Mouse (Mus musculus) stomach, embryonic 14.5 days (tissue): ENCODE data around the gene Ift88. TPM values are rescaled to one million over a fixed set of nuclear protein-coding genes. Genes with fewer than 3 reads are reported as not detected.

Source experiments
- ATAC-seq: fragments of 200-750 bp; cut with Nextera tagmentation; 2 replicates; pipeline ENCODE4 v1.8.0; 2017; ENCODE audit warnings: low read depth, moderate TSS enrichment; ENCODE audit not compliant: insufficient number of reproducible peaks, insufficient read depth, low FRiP score
- H3K27ac ChIP-seq: fragments of 300-500 bp; sonication (generic); 2 replicates; pipeline ENCODE4 v1.5.1; 2014; ENCODE audit warnings: mild to moderate bottlenecking, low read length, moderate library complexity, mixed read lengths
- H3K27me3 ChIP-seq: fragments of 300-500 bp; sonication (generic); 2 replicates; pipeline ENCODE4 v1.6.1; 2014; ENCODE audit warnings: low read length, control low read depth, mixed read lengths; ENCODE audit not compliant: control insufficient read depth, insufficient read depth
- H3K36me3 ChIP-seq: fragments of 300-500 bp; sonication (generic); 2 replicates; pipeline ENCODE4 v1.6.1; 2014; ENCODE audit warnings: mild to moderate bottlenecking, control low read depth, low read length, moderate library complexity, mixed read lengths; ENCODE audit not compliant: control insufficient read depth, insufficient read depth
- H3K4me1 ChIP-seq: fragments of 300-500 bp; sonication (generic); 2 replicates; pipeline ENCODE4 v1.6.1; 2014; ENCODE audit warnings: low read length, control low read depth, mixed read lengths; ENCODE audit not compliant: control insufficient read depth, insufficient read depth
- H3K4me2 ChIP-seq: fragments of 300-500 bp; sonication (generic); replicated peaks from 2 replicates; pipeline ENCODE4 v1.6.1; 2014; ENCODE audit warnings: low read depth, low read length, control low read depth
- H3K4me3 ChIP-seq: fragments of 300-500 bp; sonication (generic); 2 replicates; pipeline ENCODE4 v1.5.1; 2014; ENCODE audit warnings: low read depth, low read length, control low read depth
- H3K9ac ChIP-seq: fragments of 300-500 bp; sonication (generic); replicated peaks from 2 replicates; pipeline ENCODE4 v1.6.1; 2014; ENCODE audit warnings: low read depth, mild to moderate bottlenecking, control low read depth, low read length, moderate library complexity, mixed read lengths
- H3K9me3 ChIP-seq: fragments of 300-500 bp; sonication (generic); 2 replicates; pipeline ENCODE4 v1.6.1; 2016; ENCODE audit warnings: low read depth, low read length, control low read depth; ENCODE audit not compliant: control insufficient read depth
- WGBS: fragments of 180-500 bp; shearing (Covaris S2); extraction: QIAGEN DNeasy Blood & Tissue Kit; methylation state at CpG from one replicate; pipeline ENCODE4 v1.1.7; 2014; 5-methylcytosine and 5-hydroxymethylcytosine counted together
- polyA plus RNA-seq: library from polyadenylated mRNA; unstranded; fragments of >200 nt; fragmentation: Nextera tagmentation; extraction: Ambion mirVana; gene quantifications from 2 replicates; pipeline ENCODE4 v1.2.1, GENCODE M21; 2014

Gene Ift88
- polyA plus RNA-seq, 1 experiment from 2014 or later: 22.8 TPM

DNA sequence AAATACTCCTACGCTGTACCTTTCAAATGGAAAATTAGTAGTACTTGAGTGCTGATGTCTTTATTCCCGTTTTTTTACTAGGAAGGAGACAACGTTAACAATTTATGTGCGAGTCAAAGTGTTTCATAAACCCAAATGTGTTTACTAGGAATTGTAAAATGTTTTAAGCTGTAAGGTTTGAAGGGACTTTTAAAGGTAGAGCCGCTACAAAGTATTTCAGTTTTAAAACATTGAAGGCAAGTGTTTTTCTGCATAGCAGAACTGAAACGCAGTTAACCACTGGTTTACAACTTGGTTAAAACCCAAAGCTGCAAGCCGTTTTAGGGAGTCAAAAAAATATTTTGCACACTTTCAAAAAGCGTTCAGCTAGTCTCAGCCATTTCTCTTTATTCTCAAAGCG, 99.9 kb downstream of the Ift88 start:
- H3K36me3 ChIP-seq: no peaks in the 10 kb centered on the region
- peak overlapping the region; percentile 77 for H3K4me2 ChIP-seq
- H3K4me3 ChIP-seq: no peak overlapping the region; the same call in 1 of the 2 replicates
- ATAC-seq: no peak
- no peaks in the 10 kb centered on the region for H3K4me1 ChIP-seq
- H3K27ac ChIP-seq: no peak overlapping the region
- H3K9me3 ChIP-seq: no peaks in the 10 kb centered on the region
- WGBS: 86% methylated on average over 9 of the region's 9 CpGs
- H3K27me3 ChIP-seq: no peaks in the 10 kb centered on the region
- no peak overlapping the region for H3K9ac ChIP-seq

DNA sequence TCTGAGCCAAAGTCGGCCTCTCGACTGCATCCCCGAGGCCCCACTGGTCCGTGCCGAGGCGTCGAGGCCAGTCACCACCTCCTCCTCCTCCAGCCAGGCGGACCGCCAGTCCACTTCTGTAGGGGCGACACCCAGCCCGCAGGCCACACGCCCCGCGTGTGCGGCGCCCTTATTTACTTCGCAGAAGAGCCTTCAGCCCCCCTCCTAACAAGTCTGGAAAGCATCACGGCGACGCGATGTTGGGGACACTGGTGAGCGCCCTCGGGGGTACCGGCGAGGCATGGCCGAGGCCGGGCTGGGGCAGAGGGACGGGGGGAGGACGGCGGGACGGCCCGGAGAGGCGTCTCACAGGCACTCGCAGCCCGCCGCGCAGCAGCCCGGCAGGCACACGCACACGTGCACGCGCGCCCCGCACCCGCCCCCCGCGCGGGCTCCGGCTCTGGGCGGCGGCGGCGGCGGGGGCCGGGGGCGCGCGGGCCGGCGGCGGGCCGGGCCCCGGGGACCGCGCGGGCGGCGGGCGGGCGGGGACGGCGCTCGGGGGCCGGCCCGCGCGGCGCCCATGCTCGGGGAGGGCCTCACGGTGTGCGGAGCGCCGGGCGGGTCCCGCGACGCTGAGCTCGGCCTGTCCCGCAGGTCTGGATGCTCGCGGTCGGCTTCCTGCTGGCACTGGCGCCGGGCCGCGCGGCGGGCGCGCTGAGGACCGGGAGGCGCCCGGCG, 101.0 kb downstream of the Ift88 start, which contains the start of gene Il17d:
Gene Il17d, plus strand, starts transcription at position 107 of the 717 bp plus-strand sequence.
- WGBS: 1% methylated on average over 78 of the region's 104 CpGs
- H3K4me2 ChIP-seq: peak within 1 kb of the TSS; percentile 77
- no peaks in the 10 kb centered on the region for H3K9me3 ChIP-seq
- peak within 1 kb of the TSS; percentile 63 for H3K4me3 ChIP-seq
- 0 out of 2 replicates have a peak, but pooled peaks have one; percentile 8 for ATAC-seq
- H3K27me3 ChIP-seq: no peaks in the 10 kb centered on the region
- H3K36me3 ChIP-seq: no peaks in the 10 kb centered on the region
- H3K9ac ChIP-seq: peak within 1 kb of the TSS; percentile 60
- peak within 1 kb of the TSS; percentile 76 for H3K27ac ChIP-seq
- H3K4me1 ChIP-seq: no peaks in the 10 kb centered on the region

- H3K9me3 ChIP-seq: no peaks in the 10 kb centered on the region
- H3K36me3 ChIP-seq: no peaks in the 10 kb centered on the region
- H3K27me3 ChIP-seq: no peaks in the 10 kb centered on the region
- H3K27ac ChIP-seq: peak overlapping the region; percentile 76; the same call in 1 of the 2 replicates
- peak; percentile 87 for ATAC-seq
- H3K4me1 ChIP-seq: no peaks in the 10 kb centered on the region
- under 1% methylated on average over 38 of the region's 60 CpGs for WGBS
- H3K4me2 ChIP-seq: peak overlapping the region; percentile 77
- peak overlapping the region; percentile 63 for H3K4me3 ChIP-seq
- H3K9ac ChIP-seq: peak overlapping the region; percentile 60
Measured at GRCm38 (mm10) chr14:57525388-57526049, 101.7 kb downstream of the Ift88 start.

GRCm38 (mm10) chr14:57526050-57526623, 102.3 kb downstream of the Ift88 start:
- Histone ChIP-seq H3K4me2 (peak overlapping the region; percentile 77), H3K27ac (no peak overlapping the region), H3K4me1 (no peaks in the 10 kb centered on the region), H3K9ac (no peak overlapping the region), H3K9me3 (no peaks in the 10 kb centered on the region), H3K27me3 (no peaks in the 10 kb centered on the region), H3K4me3 (peak overlapping the region; percentile 63), H3K36me3 (no peaks in the 10 kb centered on the region)
- WGBS: 55% methylated on average over 10 of the region's 10 CpGs
- 0 out of 2 replicates have a peak, but pooled peaks have one; percentile 0 for ATAC-seq

- H3K4me2 ChIP-seq: no peak overlapping the region
- no peaks in the 10 kb centered on the region for H3K27me3 ChIP-seq
- no peak for ATAC-seq
- no peaks in the 10 kb centered on the region for H3K4me1 ChIP-seq
- H3K9ac ChIP-seq: no peak overlapping the region
- WGBS: 37% methylated on average over 7 of the region's 7 CpGs
- no peaks in the 10 kb centered on the region for H3K36me3 ChIP-seq
- H3K9me3 ChIP-seq: no peaks in the 10 kb centered on the region
- H3K27ac ChIP-seq: no peak overlapping the region
- no peak overlapping the region for H3K4me3 ChIP-seq
Measured at GRCm38 (mm10) chr14:57527122-57527521, 103.3 kb downstream of the Ift88 start.

DNA sequence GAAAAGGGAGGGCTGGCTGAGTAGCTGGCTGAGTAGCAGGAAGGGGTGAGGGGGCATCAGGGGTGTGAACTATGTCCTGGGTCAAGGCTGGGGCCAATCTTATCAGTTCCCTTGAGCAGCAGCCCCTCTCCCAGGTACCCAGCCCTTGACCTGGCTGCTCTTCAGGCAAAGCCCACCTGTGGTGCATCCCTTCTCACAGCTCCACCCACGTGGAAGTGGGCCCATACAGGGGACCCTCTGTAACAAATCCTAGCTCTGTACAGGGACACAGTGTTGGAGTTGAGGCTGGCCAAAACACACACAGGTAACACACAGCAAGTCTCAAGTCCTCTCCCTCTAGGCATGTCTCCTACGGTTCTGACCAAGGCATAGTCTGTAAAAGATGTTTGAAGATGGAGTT, 103.7 kb downstream of the Ift88 start:
- no peaks in the 10 kb centered on the region for H3K9me3 ChIP-seq
- WGBS: 51% methylated on average over 2 of the region's 2 CpGs
- ATAC-seq: no peak
- H3K27me3 ChIP-seq: no peaks in the 10 kb centered on the region
- H3K36me3 ChIP-seq: no peaks in the 10 kb centered on the region
- no peaks in the 10 kb centered on the region for H3K4me1 ChIP-seq
- no peak overlapping the region for H3K4me3 ChIP-seq
- H3K4me2 ChIP-seq: no peak overlapping the region
- H3K9ac ChIP-seq: no peak overlapping the region
- H3K27ac ChIP-seq: no peak overlapping the region

DNA sequence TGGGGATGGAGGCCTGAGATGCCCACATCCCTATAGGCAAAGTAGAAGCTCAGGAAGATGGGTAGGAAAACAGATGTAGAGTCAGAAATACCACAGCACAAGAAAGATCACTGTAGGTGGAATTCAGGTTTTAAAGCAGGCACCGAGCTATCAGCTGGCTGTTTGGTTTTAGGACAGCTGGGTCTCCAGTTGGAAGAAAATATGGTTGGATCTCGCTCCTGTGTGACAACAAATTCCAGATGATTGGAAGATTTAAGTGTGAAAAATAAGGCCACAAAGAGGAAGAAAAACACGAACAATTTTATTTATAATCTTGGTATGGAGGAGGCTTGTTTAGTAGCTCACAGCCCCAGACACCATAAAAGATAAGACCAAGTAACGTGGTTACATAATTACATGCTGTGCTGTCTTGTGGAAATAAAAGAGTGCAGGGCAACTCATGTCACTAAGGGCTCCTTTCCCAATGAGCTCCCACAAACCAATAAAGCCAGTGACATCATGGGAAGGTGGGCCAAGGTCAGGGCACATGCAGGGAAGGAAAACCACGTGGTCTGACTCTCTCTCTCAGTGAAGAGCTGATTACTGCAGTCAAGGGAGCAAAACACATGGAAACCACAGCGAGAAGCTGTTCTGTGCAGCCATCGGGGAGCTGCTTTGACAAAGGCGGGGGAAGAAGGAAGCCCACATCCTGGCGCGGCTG, 105.4 kb downstream of the Ift88 start:
- 0 out of 2 replicates have a peak, but pooled peaks cover 2% of the 10 kb centered on the region for H3K27me3 ChIP-seq
- H3K9me3 ChIP-seq: no peaks in the 10 kb centered on the region
- H3K9ac ChIP-seq: no peak overlapping the region
- 66% methylated on average over 10 of the region's 10 CpGs for WGBS
- peaks cover 4% of the 10 kb centered on the region; the same call in 1 of the 2 replicates for H3K4me1 ChIP-seq
- no peak overlapping the region for H3K27ac ChIP-seq
- H3K4me3 ChIP-seq: no peak overlapping the region
- no peaks in the 10 kb centered on the region for H3K36me3 ChIP-seq
- no peak overlapping the region for H3K4me2 ChIP-seq
- no peak for ATAC-seq
